Mouse (Mus musculus) midbrain, embryonic 13.5 days (tissue): ENCODE data around the gene Bcl2l14. TPM values are rescaled to one million over a fixed set of nuclear protein-coding genes. Genes with fewer than 3 reads are reported as not detected.

Experiments used
- ATAC-seq: fragments of 200-750 bp; cut with Nextera tagmentation; 2 replicates; pipeline ENCODE4 v1.8.0; 2017; ENCODE audit warnings: mild to moderate bottlenecking, moderate TSS enrichment, moderate library complexity
- H3K27ac ChIP-seq: fragments of 300-500 bp; sonication (generic); 2 replicates; pipeline ENCODE4 v1.5.1; 2015; ENCODE audit warnings: inconsistent platforms, mild to moderate bottlenecking, moderate library complexity
- H3K27me3 ChIP-seq: fragments of 300-500 bp; sonication (generic); 2 replicates; pipeline ENCODE4 v1.6.1; 2015; ENCODE audit warnings: mild to moderate bottlenecking, inconsistent platforms
- H3K36me3 ChIP-seq: fragments of 300-500 bp; sonication (generic); 2 replicates; pipeline ENCODE4 v1.6.1; 2015; ENCODE audit warnings: mild to moderate bottlenecking, inconsistent platforms
- H3K4me1 ChIP-seq: fragments of 300-500 bp; sonication (generic); replicated peaks from 2 replicates; pipeline ENCODE4 v1.6.1; 2015; ENCODE audit warnings: inconsistent platforms
- H3K4me2 ChIP-seq: fragments of 300-500 bp; sonication (generic); replicated peaks from 2 replicates; pipeline ENCODE4 v1.6.1; 2015; ENCODE audit warnings: moderate library complexity, mild to moderate bottlenecking, inconsistent platforms
- H3K4me3 ChIP-seq: fragments of 300-500 bp; sonication (generic); replicated peaks from 2 replicates; pipeline ENCODE4 v1.5.1; 2015; ENCODE audit warnings: mild to moderate bottlenecking, inconsistent platforms
- H3K9ac ChIP-seq: fragments of 300-500 bp; sonication (generic); replicated peaks from 2 replicates; pipeline ENCODE4 v1.6.1; 2015; ENCODE audit warnings: mild to moderate bottlenecking, inconsistent platforms
- H3K9me3 ChIP-seq: fragments of 300-500 bp; sonication (generic); 2 replicates; pipeline ENCODE4 v1.6.1; 2016; ENCODE audit warnings: mild to moderate bottlenecking, inconsistent platforms
- WGBS: fragments of 180-500 bp; shearing (Covaris S2); methylation state at CpG from one replicate; pipeline ENCODE4 v1.1.7; 2015; 5-methylcytosine and 5-hydroxymethylcytosine counted together
- polyA plus RNA-seq: library from polyadenylated mRNA; unstranded; fragments of >200 nt; fragmentation: Nextera tagmentation; extraction: Ambion mirVana; gene quantifications from 2 replicates; pipeline ENCODE4 v1.2.1, GENCODE M21; 2015

Bcl2l14 gene
- not detected in 2 replicates for polyA plus RNA-seq

GRCm38 (mm10) chr6:134396018-134396417 is at the start of gene Bcl2l14:
TSS of gene Bcl2l14 (plus strand) at chr6:134396318.
- Histone ChIP-seq H3K27me3 (no peaks in the 10 kb centered on the region), H3K36me3 (no peaks in the 10 kb centered on the region), H3K9me3 (no peaks in the 10 kb centered on the region), H3K9ac (no peak within 1 kb of the TSS), H3K4me1 (no peaks in the 10 kb centered on the region), H3K4me3 (no peak within 1 kb of the TSS), H3K27ac (no peak within 1 kb of the TSS), H3K4me2 (no peak within 1 kb of the TSS)
- no peak for ATAC-seq
- WGBS = 90% methylated on average over 4 of the region's 4 CpGs

GRCm38 (mm10) chr6:134348526-134349067 is 47.5 kb upstream of the Bcl2l14 start:
- no peak overlapping the region for H3K9ac ChIP-seq
- H3K27me3 ChIP-seq = no peaks in the 10 kb centered on the region
- WGBS = 89% methylated on average over 7 of the region's 7 CpGs
- no peak overlapping the region for H3K4me2 ChIP-seq
- no peak overlapping the region for H3K4me3 ChIP-seq
- H3K36me3 ChIP-seq = no peaks in the 10 kb centered on the region
- H3K4me1 ChIP-seq = no peaks in the 10 kb centered on the region
- no peaks in the 10 kb centered on the region for H3K9me3 ChIP-seq
- no peak for ATAC-seq
- H3K27ac ChIP-seq = no peak overlapping the region

- H3K36me3 ChIP-seq = no peaks in the 10 kb centered on the region
- ATAC-seq = no peak
- 94% methylated on average over 6 of the region's 6 CpGs for WGBS
- no peaks in the 10 kb centered on the region for H3K9me3 ChIP-seq
- H3K4me3 ChIP-seq = no peak overlapping the region
- H3K27me3 ChIP-seq = no peaks in the 10 kb centered on the region
- no peak overlapping the region for H3K27ac ChIP-seq
- H3K4me2 ChIP-seq = no peak overlapping the region
- no peaks in the 10 kb centered on the region for H3K4me1 ChIP-seq
- H3K9ac ChIP-seq = no peak overlapping the region
These were observed 43.2 kb upstream of the Bcl2l14 start for GRCm38 (mm10) chr6:134352881-134353280.

- WGBS = 76% methylated on average over 4 of the region's 4 CpGs
- no peak overlapping the region for H3K9ac ChIP-seq
- H3K27me3 ChIP-seq = no peaks in the 10 kb centered on the region
- H3K4me2 ChIP-seq = no peak overlapping the region
- no peak overlapping the region for H3K27ac ChIP-seq
- H3K36me3 ChIP-seq = no peaks in the 10 kb centered on the region
- no peak for ATAC-seq
- no peaks in the 10 kb centered on the region for H3K9me3 ChIP-seq
- H3K4me1 ChIP-seq = no peaks in the 10 kb centered on the region
- H3K4me3 ChIP-seq = no peak overlapping the region
These were observed 42.4 kb upstream of the Bcl2l14 start for GRCm38 (mm10) chr6:134353751-134354150.

- Histone ChIP-seq H3K4me1 (no peaks in the 10 kb centered on the region), H3K4me3 (no peak overlapping the region), H3K9ac (no peak overlapping the region), H3K4me2 (no peak overlapping the region), H3K27ac (no peak overlapping the region), H3K9me3 (no peaks in the 10 kb centered on the region), H3K27me3 (no peaks in the 10 kb centered on the region), H3K36me3 (no peaks in the 10 kb centered on the region)
- no peak for ATAC-seq
- 87% methylated on average over 6 of the region's 6 CpGs for WGBS
These were observed 38.5 kb upstream of the Bcl2l14 start for GRCm38 (mm10) chr6:134357570-134357969.

- ATAC-seq = no peak
- no peaks in the 10 kb centered on the region for H3K9me3 ChIP-seq
- H3K4me1 ChIP-seq = no peaks in the 10 kb centered on the region
- H3K4me2 ChIP-seq = no peak overlapping the region
- no peak overlapping the region for H3K4me3 ChIP-seq
- H3K27ac ChIP-seq = no peak overlapping the region
- no peak overlapping the region for H3K9ac ChIP-seq
- 97% methylated on average over 4 of the region's 4 CpGs for WGBS
- H3K36me3 ChIP-seq = no peaks in the 10 kb centered on the region
- H3K27me3 ChIP-seq = no peaks in the 10 kb centered on the region
These were observed 36.0 kb upstream of the Bcl2l14 start for GRCm38 (mm10) chr6:134360079-134360478.

- Histone ChIP-seq H3K4me1 (no peaks in the 10 kb centered on the region), H3K27me3 (no peaks in the 10 kb centered on the region), H3K27ac (no peak overlapping the region), H3K9ac (no peak overlapping the region), H3K9me3 (no peaks in the 10 kb centered on the region), H3K4me2 (no peak overlapping the region), H3K4me3 (no peak overlapping the region), H3K36me3 (no peaks in the 10 kb centered on the region)
- 80% methylated on average over 6 of the region's 6 CpGs for WGBS
- ATAC-seq = no peak
These were observed 31.5 kb upstream of the Bcl2l14 start for GRCm38 (mm10) chr6:134364644-134365043.

- Histone ChIP-seq H3K27me3 (no peaks in the 10 kb centered on the region), H3K36me3 (no peaks in the 10 kb centered on the region), H3K9me3 (no peaks in the 10 kb centered on the region), H3K4me1 (no peaks in the 10 kb centered on the region), H3K4me3 (no peak overlapping the region), H3K9ac (no peak overlapping the region), H3K4me2 (no peak overlapping the region), H3K27ac (no peak overlapping the region)
- ATAC-seq = no peak
- 84% methylated on average over 4 of the region's 4 CpGs for WGBS
These were observed 30.2 kb upstream of the Bcl2l14 start for GRCm38 (mm10) chr6:134365952-134366351.

- H3K27me3 ChIP-seq = no peaks in the 10 kb centered on the region
- H3K27ac ChIP-seq = no peak overlapping the region
- no peaks in the 10 kb centered on the region for H3K36me3 ChIP-seq
- no peak for ATAC-seq
- H3K9me3 ChIP-seq = no peaks in the 10 kb centered on the region
- H3K4me3 ChIP-seq = no peak overlapping the region
- H3K9ac ChIP-seq = no peak overlapping the region
- no peak overlapping the region for H3K4me2 ChIP-seq
- H3K4me1 ChIP-seq = no peaks in the 10 kb centered on the region
- WGBS = 71% methylated on average over 10 of the region's 10 CpGs
These were observed 29.5 kb upstream of the Bcl2l14 start for GRCm38 (mm10) chr6:134366366-134367351.

GRCm38 (mm10) chr6:134367366-134368281 is 28.5 kb upstream of the Bcl2l14 start:
- Histone ChIP-seq H3K9ac (no peak overlapping the region), H3K9me3 (no peaks in the 10 kb centered on the region), H3K36me3 (no peaks in the 10 kb centered on the region), H3K4me2 (no peak overlapping the region), H3K4me3 (no peak overlapping the region), H3K27ac (no peak overlapping the region), H3K4me1 (no peaks in the 10 kb centered on the region), H3K27me3 (no peaks in the 10 kb centered on the region)
- ATAC-seq = no peak
- WGBS = 60% methylated on average over 12 of the region's 12 CpGs

GRCm38 (mm10) chr6:134372946-134373345 is 23.2 kb upstream of the Bcl2l14 start:
- Histone ChIP-seq H3K36me3 (no peaks in the 10 kb centered on the region), H3K4me1 (no peaks in the 10 kb centered on the region), H3K9me3 (no peaks in the 10 kb centered on the region), H3K4me3 (no peak overlapping the region), H3K9ac (no peak overlapping the region), H3K27me3 (no peaks in the 10 kb centered on the region), H3K27ac (no peak overlapping the region), H3K4me2 (no peak overlapping the region)
- WGBS = 85% methylated on average over 2 of the region's 2 CpGs
- ATAC-seq = no peak

GRCm38 (mm10) chr6:134377201-134377600 is 18.9 kb upstream of the Bcl2l14 start:
- no peaks in the 10 kb centered on the region for H3K4me1 ChIP-seq
- ATAC-seq = no peak
- WGBS = 89% methylated on average over 5 of the region's 5 CpGs
- no peak overlapping the region for H3K27ac ChIP-seq
- H3K36me3 ChIP-seq = no peaks in the 10 kb centered on the region
- no peaks in the 10 kb centered on the region for H3K9me3 ChIP-seq
- H3K27me3 ChIP-seq = no peaks in the 10 kb centered on the region
- no peak overlapping the region for H3K4me2 ChIP-seq
- no peak overlapping the region for H3K9ac ChIP-seq
- no peak overlapping the region for H3K4me3 ChIP-seq
